Mouse (Mus musculus) left cerebral cortex, adult 18-20 months (tissue): ENCODE measurements around the gene Ssx2ip. TPM values are rescaled to one million over a fixed set of nuclear protein-coding genes. Genes with fewer than 3 reads are reported as not detected.

Source experiments
- DNase-seq, 2 experiments: peaks; one replicate each; pipeline ENCODE4 v3.0.0; 2021 to 2022; ENCODE audit warnings: low spot score in 2 of 2, mixed read lengths in 1 of 2
- long read RNA-seq, 2 experiments: library from polyadenylated mRNA; stranded (forward); transcript quantifications; one replicate each; pipeline ENCODE4 v2.0.0; 2021
- total RNA-seq, 2 experiments: library from RNA; stranded (reverse); gene quantifications; 2 replicates each; pipeline ENCODE4 v1.2.3; 2021

Gene Ssx2ip
- 10 to 100 TPM; 91.0 to 96.5 TPM for total RNA-seq
- long read RNA-seq, experiment 1, transcript Ssx2ip-203 (14 exons, 3,232 nt): minor isoform, 14 of 163 reads
- long read RNA-seq, experiment 1, transcript Ssx2ip-204 (14 exons, 3,446 nt): major isoform, 18 of 163 reads
- long read RNA-seq, experiment 1, partial matches to known transcripts: 21 of 163 reads
- long read RNA-seq, experiment 1, other reads (novel, unspliced or antisense): 107 of 163 reads
- long read RNA-seq, experiment 2, transcript Ssx2ip-201 (14 exons, 3,410 nt): minor isoform, 5 of 132 reads
- long read RNA-seq, experiment 2, transcript Ssx2ip-204 (14 exons, 3,446 nt): minor isoform, 7 of 132 reads
- long read RNA-seq, experiment 2, transcript Ssx2ip-203 (14 exons, 3,232 nt): major isoform, 17 of 132 reads
- long read RNA-seq, experiment 2, partial matches to known transcripts: 4 of 132 reads
- long read RNA-seq, experiment 2, other reads (novel, unspliced or antisense): 99 of 132 reads

DNA sequence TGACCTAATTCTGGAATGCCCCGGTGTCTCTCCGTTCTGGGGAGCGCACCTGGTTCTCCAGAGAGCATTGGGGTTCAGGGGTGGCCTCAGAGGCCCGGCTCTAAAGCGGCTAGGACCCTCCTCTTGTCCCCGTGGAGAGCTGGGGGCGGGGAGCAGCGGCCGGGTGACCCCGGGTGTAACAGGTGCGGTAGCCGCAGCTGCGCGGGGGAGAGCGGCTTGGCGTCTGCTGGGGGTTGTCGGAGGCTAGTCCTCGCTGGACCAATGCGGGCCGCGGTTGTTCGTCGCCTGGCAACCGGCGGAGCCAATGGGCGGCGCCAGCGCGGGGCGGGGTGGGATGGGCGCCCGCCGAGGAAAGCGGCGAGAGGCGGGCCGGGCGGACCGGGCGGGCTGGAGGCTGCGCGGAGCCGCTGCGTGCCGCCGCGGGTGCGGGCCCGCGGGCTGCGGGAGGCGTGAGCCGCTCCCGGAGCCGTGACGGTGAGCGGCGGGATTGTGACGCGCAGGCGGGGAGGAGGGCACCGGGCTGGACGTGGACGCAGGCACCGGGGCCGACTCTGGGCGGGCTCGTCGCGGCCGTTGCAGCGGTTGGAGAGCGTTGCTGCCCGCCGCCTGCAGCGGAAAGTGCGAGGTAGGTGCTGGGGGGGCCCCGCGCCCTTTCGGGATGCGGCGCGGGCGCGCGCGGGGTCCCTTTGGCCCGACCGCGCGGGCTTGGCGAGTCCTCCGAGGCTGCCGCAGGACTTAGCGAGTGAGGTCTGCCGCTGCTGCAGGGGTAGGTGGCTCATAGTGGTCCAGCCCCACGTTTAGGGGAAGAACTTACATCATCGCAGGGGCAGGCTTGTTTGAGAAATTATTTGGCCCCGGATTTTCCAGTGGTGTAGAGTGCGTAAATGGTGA, at the start of gene Ssx2ip:
Gene Ssx2ip, plus strand, starts transcription at position 332 of the 891 bp plus-strand sequence.
- DNase-seq: peak; percentile 98 to 99

DNA sequence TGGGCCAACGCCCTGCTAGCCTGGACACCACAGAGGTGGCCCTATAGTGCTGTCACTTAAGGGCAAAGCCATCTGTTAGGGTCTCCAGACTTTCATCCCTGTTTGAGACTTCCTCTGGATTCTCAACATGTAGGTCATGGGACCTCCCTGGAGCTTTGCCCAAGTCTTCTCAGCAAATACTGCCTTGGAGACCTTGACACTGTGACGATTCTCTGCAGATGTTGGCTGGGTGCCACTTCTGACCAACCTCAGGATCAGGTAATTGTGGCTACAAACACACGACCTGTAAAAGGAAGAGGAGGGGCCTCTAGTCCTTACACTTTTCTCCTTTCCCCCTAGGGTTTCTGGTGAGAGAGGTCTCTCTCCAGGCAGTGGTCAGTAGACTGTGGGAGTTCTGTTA, 49.3 kb upstream of the Ssx2ip start:
- DNase-seq: no peak

DNA sequence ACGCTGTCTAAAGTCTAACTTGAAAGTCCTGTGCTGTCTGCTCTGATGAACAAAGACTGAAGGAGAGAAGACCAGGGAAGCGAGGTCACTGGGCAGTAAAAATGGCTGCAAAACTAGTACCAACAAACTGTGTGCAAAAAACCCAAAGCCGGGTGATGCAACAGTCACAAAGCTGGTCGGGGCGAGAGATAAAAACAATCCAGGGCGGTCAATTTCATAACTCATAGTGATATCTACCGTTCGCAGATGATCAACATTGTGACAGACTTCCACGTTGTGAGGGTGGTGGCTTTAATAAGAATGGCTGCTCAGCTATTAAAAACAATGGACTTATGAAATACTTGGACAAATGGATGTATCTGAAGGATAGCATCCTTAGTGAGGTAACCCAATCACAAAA, 39.0 kb upstream of the Ssx2ip start:
- no peak for DNase-seq

DNA sequence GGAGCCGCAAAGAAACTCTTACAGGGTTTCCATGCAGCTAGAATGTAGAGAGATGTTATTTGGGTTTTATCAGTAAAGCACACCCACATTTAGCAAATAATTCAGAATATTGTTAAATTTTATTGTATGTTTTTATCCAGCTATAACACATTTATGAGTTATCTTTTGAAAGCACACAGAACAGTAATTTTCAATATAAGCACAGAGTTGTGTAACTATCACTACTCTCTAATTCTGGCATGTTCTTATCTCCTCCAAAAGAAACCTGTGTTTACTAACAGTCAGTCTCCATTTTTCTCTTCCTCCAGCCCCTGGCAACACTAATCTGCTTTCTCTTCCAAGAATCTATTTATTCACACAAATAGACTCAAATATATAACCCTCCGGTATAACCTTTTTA, 37.4 kb upstream of the Ssx2ip start:
- DNase-seq: no peak

DNA sequence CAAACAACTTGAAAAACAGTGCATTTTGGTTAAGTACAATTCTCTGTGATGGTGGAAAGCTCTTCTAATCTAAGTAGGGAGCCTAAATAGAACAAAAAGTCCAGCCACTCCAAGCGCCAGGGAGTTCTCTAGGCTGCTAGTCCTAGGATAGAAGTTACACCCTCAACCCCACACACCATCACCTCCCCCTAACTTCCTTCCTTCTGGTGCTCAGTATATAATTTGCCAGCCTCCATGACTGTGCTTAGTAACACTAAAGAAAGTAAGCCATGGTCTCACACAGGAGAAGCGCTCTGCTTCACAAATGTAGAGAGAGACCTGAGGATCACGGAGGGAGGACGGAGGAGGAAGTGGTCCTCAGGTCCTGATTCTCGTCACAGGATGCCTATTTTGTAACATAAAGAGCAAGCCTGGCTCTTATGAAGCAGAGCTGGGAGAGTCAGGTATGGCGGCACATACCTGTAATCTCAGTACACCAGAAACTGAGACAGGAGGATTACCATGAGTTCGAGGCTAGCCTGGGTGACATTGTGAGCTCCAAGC, 33.8 kb upstream of the Ssx2ip start:
- no peak for DNase-seq

DNA sequence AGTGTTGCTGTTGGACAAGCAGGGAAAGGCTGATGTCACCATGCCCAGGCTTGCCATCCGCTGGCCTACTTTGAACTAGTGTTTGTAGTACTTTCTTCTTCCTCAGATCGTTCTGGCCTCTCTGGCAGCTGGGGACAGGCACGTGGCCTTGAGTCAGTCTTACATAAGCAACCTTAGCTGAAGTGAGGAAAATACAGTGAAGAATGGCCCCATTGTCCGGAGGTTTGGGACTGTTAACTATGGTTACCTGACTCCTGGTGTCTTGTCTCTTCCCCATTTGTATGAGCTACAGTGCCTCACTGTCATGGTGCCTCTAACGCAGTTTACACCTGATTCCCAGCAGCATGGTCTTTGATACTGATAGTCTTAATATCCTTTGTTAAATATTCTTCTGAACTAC, 33.2 kb upstream of the Ssx2ip start:
- DNase-seq: no peak

DNA sequence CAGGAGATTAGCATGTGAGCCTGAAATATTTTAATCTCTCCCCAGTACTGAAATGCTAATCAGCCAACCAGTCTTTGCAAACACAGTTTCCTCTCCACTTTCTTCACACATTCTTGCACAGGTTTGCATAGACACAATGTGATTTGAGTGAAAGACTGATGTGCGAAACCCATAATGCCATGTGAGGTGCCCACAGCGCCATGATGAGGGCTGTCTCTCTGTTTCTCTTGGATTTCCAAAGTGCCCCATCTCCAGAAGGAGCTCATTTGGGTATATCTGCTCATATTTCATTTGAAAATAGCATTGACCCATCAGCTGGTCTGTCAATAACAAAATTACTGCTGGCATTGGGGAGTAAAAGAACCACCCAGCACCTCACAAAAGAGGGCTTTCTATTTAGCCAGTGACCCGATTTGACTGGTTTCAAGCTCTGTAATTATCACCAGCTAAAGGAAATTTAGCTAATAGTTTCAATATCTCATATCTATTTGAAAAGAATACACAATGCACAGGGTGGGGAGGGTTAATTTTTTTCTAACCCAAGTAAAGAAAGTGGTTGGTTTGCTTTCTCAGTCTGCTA, 29.8 kb upstream of the Ssx2ip start:
- no peak for DNase-seq

DNA sequence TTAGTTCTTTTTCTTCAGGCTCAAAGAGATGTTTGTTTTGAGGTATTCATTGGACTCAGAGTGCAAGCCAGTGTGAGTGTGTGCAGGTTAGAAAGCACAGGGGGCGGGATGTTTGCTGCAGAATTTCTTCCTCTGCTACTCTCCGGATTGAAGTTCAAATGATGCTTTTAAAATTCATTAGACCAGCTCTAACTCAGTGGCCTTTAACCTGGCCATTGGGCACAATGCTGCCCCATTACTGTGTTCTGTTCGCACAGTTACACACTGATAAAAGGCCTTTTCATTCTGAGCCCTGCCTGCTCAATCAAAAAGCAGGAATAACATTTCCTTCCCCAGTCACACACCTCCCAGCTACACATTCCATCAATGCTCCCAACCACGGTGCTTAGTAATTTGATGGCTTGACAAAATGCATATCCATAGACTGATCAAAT, 29.2 kb upstream of the Ssx2ip start:
- DNase-seq: no peak

DNA sequence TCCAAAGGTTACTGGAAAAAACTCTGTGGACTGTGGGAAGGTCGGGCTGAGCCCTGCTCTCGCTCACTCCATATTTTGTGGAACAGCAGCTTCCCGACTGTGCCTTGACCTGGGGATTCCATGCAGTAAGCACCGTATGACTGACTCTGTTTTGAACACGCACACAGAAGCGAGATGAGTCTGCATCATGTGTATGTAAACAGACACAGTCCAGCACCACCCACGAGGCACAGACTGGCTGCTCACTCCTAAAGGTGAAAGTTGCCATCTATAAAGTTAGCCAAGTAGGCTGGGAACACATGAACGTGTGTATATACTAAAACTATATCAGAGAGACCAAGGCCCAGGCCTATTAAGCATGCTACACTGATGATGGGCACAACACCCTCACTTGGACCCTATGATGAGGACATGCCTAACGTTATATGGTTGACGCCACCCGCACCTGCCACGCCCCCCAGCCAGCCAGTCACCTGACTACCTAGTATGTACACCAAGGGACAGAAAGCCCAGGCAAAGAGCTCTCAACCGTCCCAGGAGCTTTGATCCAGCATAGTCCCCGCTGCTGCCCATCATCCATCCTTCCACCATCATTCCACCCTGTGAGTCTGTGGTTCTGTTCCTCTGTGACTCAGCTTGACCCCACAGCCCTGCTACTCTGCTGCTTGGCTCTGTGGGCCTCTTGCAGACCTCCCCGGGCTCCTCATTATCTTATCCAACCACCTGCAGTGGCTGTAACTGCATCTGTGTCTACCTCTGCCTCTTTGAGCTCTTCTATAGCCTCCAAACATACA, 27.9 kb upstream of the Ssx2ip start:
- DNase-seq: no peak

DNA sequence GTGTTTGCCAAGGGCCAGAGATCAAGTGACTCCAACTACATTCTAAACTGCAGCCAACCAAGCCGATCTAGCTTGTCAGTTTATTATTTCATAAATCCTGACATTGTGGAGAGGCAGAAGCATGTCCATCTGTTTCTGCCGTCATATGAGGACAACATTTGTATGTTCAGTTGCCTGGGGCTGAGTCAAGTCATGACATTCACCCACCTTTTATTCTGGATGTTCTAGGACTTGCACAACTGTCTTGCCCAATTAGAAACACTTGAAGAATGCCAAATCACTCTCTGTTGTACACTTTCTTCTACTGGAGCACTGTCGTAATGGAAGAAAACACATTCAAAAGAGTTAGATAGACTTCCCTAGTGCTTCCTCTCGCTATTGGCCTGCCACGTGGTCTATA, 27.2 kb upstream of the Ssx2ip start:
- no peak for DNase-seq

DNA sequence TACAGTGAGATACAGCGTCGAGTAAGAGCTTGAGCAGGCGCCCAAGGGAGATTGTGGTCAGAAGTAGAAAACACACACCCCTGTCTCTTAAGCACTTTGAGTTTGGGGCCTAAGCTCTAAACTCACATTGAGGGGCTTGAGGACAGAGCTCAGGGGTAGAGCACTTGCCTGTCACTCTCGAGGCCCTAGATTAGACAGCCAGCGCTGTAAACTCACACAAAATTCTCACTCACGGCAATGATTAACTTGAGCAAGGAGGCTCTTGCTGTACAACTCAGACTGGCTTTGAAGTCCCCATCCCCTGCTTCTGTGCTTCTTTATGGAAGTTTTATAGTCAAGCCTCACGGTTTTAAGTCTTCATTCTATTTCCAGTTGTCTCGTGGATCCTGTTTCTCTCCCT, 25.7 kb upstream of the Ssx2ip start:
- no peak for DNase-seq

DNA sequence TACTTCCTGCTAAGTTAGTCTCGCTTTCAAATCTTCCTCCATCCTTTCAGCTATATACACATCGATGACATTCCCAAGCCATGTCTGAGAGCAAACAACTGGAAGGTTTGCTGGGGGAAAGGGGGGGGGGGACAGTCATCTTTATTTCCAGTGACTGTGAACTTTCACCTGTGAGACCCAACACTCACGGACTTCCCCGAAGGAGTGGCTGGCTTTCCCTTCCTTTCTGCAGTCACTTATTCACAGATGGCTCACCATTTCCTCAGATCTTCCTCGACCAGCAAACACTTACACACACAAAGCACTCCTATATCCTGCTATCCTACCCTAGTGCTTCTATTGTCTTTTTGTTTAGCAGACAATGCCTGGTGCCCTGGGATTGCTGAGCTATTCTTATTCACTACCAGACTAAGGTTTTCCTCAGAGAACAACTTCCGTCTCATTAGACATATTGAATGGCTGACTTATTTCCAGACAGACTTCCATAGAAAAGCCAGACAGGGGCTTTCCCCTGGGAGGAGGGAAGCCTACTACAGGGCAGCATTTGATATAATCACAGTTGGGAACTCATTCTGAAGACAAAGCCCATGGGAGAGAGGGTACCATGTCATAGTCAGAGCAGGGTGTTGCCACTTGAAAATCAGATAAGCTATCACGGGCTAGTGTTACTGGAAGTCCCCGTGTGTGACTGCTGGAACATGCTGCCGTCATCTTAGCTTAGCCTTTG, 24.5 kb upstream of the Ssx2ip start:
- no peak for DNase-seq

DNA sequence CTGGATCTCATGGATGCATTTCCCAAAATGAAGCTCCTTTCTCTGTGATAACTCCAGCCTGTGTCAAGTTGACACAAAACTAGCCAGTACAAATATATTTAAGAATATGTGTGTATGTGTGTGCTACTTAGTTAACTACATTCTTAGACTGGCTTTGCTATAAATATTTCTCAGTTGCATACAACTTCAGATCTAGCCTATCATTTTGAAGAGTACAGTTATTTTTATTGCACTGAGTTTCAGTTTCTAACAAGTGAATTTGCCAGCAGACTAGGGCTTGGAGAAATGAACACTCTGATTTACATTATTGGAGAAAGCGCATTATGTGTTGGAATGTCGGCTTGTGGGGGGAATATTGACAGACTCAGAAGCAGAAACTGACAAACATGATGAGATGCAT, 23.6 kb upstream of the Ssx2ip start:
- no peak for DNase-seq

DNA sequence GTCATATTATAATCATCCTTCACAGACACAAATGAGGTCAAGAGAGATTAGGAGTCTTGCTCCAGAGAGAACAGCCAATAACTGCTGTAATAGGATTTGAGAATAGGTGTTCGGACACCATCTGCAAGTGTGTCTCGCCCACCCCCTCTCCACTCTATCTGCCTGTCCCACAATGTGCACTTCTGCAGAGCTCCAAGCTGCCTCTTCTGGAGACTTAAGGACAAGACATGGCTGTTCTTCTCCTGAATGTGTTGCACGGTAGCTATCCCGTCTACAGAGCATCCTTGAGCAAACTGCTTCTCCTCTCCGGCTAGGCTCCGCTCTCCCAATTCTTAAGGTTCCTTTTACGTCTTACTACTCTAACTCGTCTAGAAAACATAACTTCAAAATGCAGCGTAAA, 23.0 kb upstream of the Ssx2ip start:
- DNase-seq: no peak

DNA sequence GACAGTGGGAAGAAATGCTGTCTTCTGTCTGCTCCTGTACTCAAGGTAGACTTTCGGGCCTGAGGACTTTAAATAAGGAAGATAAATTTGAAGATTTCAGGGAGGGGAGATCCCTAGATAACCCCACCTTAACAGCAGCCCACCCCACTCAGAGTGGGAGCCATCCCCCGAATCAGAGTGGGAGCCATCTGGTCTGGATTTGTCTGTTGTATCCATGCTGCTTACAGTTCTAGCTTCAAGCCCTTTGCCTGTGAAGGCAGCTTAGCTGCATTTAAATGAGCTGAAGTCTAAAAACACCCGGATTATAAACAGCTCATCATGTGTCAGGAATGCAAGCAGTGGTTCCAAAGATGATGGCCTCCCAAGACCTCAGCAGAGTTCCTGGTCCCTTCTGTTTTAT, 17.6 kb upstream of the Ssx2ip start:
- DNase-seq: no peak

DNA sequence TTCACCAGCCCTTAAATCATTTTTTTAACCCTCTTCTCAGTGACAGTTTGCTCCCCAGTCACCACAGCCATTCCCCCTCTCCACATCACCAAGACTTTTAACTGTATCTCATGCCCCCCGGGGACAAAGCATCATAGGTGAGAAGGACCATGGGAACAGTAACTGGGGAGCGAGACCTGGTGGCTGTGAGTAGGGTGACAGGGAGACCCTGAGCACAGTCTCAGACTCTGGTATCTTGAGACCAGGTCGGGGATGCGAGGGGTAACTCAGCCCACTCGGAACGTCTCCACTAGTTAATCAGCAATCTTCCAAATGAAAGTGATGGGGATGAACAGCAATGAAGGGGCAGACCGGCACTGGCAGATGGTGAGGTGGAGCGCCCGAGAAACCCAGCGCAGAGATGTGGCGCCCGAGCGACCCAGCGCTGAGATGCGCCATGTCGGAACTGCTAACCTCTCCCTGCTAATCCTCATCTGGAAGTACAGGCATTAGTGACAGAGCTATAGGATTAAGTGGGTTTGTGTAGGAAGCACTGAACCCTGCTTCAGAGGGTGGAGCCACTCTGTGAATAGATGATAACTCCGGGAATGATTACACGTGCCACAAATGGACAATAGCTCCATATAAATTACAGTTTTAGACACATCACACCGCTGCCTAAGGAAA, 11.7 kb upstream of the Ssx2ip start:
- DNase-seq: no peak

DNA sequence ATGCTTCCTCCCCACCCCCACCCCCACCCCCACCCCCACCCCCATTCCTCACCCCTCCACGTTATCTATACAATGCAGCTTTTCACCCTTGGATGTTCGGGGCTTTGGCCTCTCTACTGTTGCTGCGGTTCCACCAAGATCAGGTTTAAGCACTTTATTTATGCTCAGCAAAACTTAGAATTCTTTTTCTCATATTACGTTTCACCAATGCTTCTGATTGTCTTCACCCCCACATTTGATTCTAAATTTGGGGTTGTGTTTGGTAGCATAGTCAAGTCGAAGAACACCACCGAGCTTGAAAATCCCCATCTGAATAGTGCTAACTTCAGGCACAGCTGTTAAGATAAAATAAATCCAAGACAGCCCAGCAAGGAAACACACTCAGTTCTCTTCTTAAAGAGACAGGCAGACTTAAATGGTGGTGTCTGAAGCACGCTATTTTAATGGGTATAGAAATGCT, 10.8 kb upstream of the Ssx2ip start:
- DNase-seq: no peak

DNA sequence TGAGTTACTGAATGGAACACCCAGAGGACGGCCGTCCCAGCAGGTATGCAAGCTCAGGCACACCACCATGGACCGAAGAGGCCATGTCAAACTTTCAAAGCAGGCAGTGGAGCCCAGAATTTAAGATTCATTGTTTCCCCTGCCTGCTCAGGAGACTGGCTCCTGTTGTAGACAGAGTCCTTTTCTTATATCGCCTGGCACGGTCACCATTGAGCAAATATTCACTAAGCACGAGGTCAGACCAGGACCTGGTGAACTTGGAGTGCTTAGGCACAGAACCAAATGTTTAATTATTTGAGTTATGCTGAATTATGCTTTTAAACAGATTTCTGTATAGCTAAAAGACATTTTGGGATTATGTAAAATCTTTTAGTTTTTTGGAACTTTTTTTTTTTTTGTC, 8.2 kb upstream of the Ssx2ip start:
- DNase-seq: no peak

DNA sequence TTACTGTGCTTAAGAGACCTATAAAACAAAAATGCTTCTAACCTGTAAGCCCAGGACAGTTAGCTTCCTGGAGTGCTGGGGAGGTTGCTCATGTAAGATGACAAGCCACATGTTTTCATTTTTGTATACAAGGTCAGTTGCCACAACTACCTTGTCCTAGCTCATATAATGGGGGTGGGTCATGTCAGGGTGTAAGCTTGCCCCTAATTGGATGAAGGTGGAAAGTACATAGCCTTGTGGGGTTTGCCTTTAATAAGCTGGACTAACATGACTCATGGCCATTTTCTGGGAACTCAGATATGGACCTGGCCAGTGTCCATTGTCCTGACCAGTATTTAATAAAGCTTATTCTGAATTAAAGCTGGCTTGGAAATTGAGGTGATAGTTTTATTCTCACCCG, 7.5 kb upstream of the Ssx2ip start:
- DNase-seq: no peak
